Comparison of ENCODE assay signal across 7 mouse cellular contexts in genomic region chr3:21935571-21936261, GRCm38 (mm10).
DNase-seq lines count a peak whose midpoint lies in the region; ATAC-seq lines count a peak whose summit lies in the region.

No protein-coding gene starts in this region.

- H3K27me3 ChIP-seq in intestine, embryonic 15.5 days (replicated peaks) = no peaks in the 10 kb centered on the region
- no peaks in the 10 kb centered on the region for H3K27me3 ChIP-seq in midbrain, embryonic 10.5 days (ENCODE audit: low read depth, poor library complexity, severe bottlenecking)

- H3K27ac ChIP-seq in intestine, embryonic 15.5 days = peak overlapping the region; percentile 62
- peak overlapping the region; percentile 78 for H3K27ac ChIP-seq in midbrain, embryonic 10.5 days (replicated peaks)

- H3K4me1 ChIP-seq in intestine, embryonic 15.5 days (replicated peaks) = peaks cover 15% of the 10 kb centered on the region
- peaks cover 49% of the 10 kb centered on the region for H3K4me1 ChIP-seq in midbrain, embryonic 10.5 days

- peak; percentile 99 for DNase-seq in adipocyte (ENCODE audit: low spot score)
- peak; percentile 97 for DNase-seq in embryo, embryonic 10 days (ENCODE audit: low spot score)
- DNase-seq in gastrocnemius, postnatal 25 days = peak; percentile 94
- peak; percentile 93 to 95 for DNase-seq in left cerebral cortex, postnatal 25 days (ENCODE audit: low spot score in 2 of 2)
- peak; percentile 96 for DNase-seq in midbrain, embryonic 10.5 days (ENCODE audit: low spot score)
- peak; percentile 99 for DNase-seq in right cerebral cortex, postnatal 4 days

- H3K9ac ChIP-seq in intestine, embryonic 15.5 days = no peak overlapping the region

- intact Hi-C loops in left cerebral cortex, postnatal 25 days (cut with DNase I) = loop anchor here (1.0 to 5.0 kb wide), 9 partner anchors 43 to 1278 kb away; partner anchors contain the start of gene Tbl1xr1

- under 1% methylated on average over 24 of the region's 24 CpGs for WGBS in intestine, embryonic 15.5 days
- under 1% methylated on average over 23 of the region's 24 CpGs for WGBS in midbrain, embryonic 10.5 days

- H3K9me3 ChIP-seq in intestine, embryonic 15.5 days = no peaks in the 10 kb centered on the region
- no peaks in the 10 kb centered on the region for H3K9me3 ChIP-seq in midbrain, embryonic 10.5 days (replicated peaks)

- peak; percentile 97 for ATAC-seq in intestine, embryonic 15.5 days

- H3K36me3 ChIP-seq in intestine, embryonic 15.5 days = no peaks in the 10 kb centered on the region
- no peaks in the 10 kb centered on the region for H3K36me3 ChIP-seq in midbrain, embryonic 10.5 days

- H3K4me3 ChIP-seq in intestine, embryonic 15.5 days (replicated peaks) = peak overlapping the region; percentile 30
- peak overlapping the region; percentile 44 for H3K4me3 ChIP-seq in midbrain, embryonic 10.5 days

- H3K4me2 ChIP-seq in intestine, embryonic 15.5 days (replicated peaks) = peak overlapping the region; percentile 68

Comparison
In these comparisons a context has a peak if more than half of its experiments do, and no peak if none do; other contexts are left out.
1. Peak in every context shown above with its lines: DNase-seq, ATAC-seq, H3K4me3 ChIP-seq and H3K27ac ChIP-seq.